Mouse (Mus musculus): ENCODE results near the gene Slc39a11. TPM values are rescaled to one million over a fixed set of nuclear protein-coding genes. Genes with fewer than 3 reads are reported as not detected.

Gene Slc39a11
- polyA plus RNA-seq, 1 experiment from 2014 or later: 21.4 TPM

DNA sequence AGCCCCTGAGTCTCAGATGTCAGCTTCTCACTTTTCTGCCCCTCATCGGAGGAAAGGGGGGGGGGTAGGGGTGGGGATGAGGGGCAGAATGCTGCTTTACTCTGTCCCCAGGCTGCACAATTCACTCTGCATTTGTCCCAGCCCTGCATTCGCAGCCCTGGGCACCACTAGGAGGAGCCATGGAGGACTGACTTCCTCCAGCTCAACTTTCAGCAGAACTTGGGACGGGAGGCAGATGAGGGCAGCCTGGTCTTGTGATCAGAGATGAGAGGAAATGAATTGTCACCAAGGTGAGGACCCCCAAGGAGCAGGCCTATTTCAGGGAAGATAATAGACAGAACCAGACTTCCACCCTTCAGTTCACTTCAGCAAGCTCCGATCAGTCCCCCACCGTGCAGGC is 311.3 kb downstream of the Slc39a11 start:
- ATAC-seq (ENCODE audit: insufficient number of reproducible peaks, insufficient read depth, low FRiP score, low TSS enrichment): no peak
- Histone ChIP-seq H3K27me3 (no peaks in the 10 kb centered on the region), H3K27ac (no peak overlapping the region), H3K4me2 (replicated peaks) (no peak overlapping the region), H3K9ac (no peak overlapping the region), H3K4me3 (no peak overlapping the region), H3K9me3 (0 out of 2 replicates have a peak, but pooled peaks cover 5% of the 10 kb centered on the region), H3K4me1 (peaks cover 14% of the 10 kb centered on the region; the same call in 1 of the 2 replicates), H3K36me3 (no peaks in the 10 kb centered on the region)
- WGBS: 48% methylated on average over 5 of the region's 5 CpGs

DNA sequence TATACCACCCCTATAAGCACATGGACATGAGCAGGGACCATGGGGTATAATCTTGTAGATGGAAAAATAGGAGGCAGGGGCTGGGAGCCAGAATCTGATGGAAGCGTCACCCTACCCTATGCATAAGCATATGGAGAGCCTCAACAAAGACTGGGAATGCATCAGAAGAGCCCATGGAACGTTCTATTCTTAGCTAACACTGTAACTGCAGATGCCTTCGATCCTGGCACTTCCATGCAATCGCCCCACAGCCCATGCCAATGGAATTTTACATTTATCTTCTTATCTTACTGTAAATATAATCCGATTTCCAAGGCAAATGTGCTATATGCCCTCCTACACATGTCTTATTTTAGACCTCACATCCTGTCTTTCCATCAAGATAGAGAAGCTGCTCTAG is 314.2 kb downstream of the Slc39a11 start:
- Histone ChIP-seq H3K9ac (no peak overlapping the region), H3K27me3 (no peaks in the 10 kb centered on the region), H3K27ac (no peak overlapping the region), H3K9me3 (no peaks in the 10 kb centered on the region), H3K36me3 (no peaks in the 10 kb centered on the region), H3K4me3 (no peak overlapping the region), H3K4me2 (replicated peaks) (no peak overlapping the region), H3K4me1 (peaks cover 16% of the 10 kb centered on the region; the same call in 1 of the 2 replicates)
- 93% methylated on average over 5 of the region's 5 CpGs for WGBS
- ATAC-seq (ENCODE audit: insufficient number of reproducible peaks, insufficient read depth, low FRiP score, low TSS enrichment): no peak

DNA sequence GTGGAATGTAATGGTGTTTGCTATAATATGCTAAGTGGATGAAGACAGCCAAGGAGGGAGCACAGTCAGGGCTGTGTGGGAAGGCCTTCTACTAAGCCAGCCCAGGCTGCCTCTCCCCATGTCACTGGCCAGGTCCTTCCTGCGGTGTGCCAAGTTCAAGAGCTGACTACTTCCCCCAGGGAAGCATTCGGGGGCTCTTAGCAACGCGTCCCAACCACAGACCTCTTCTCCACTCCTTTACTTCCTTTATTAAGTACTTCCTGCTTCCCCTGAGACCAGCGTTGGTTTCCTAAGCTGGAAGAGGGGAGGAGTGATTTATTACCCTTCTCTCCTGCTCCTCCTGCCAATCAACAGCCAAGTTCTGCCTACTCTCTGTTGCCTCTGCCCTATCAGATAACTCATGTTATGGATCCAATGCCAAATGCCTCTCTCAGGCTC is 315.4 kb downstream of the Slc39a11 start:
- ATAC-seq (ENCODE audit: insufficient number of reproducible peaks, insufficient read depth, low FRiP score, low TSS enrichment): no peak
- WGBS: 44% methylated on average over 5 of the region's 5 CpGs
- Histone ChIP-seq H3K4me2 (replicated peaks) (no peak overlapping the region), H3K4me1 (peaks cover 16% of the 10 kb centered on the region; the same call in 1 of the 2 replicates), H3K27ac (no peak overlapping the region), H3K9me3 (no peaks in the 10 kb centered on the region), H3K4me3 (no peak overlapping the region), H3K27me3 (no peaks in the 10 kb centered on the region), H3K9ac (no peak overlapping the region), H3K36me3 (no peaks in the 10 kb centered on the region)

DNA sequence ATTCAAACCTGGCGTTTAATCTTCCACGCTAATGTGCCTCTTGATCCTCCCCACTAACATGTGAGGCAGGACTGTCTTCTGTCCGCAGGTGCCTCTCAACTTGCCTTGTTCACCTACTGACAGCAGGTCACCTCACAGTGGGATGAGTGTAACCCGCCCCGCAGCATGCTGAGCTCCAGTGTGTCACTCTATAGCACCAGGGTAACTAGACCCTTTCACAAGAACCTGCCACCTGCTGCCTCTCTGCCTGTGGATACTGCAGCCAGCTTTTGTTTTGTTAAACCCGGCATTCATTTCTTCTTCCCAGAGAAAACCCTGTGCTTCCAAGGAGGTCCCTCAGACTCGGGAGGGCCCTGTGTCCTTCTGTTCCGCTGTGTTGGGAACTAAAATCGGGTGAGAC is 316.3 kb downstream of the Slc39a11 start:
- Histone ChIP-seq H3K27me3 (no peaks in the 10 kb centered on the region), H3K4me2 (replicated peaks) (no peak overlapping the region), H3K9ac (no peak overlapping the region), H3K36me3 (no peaks in the 10 kb centered on the region), H3K4me1 (peaks cover 16% of the 10 kb centered on the region; the same call in 1 of the 2 replicates), H3K4me3 (no peak overlapping the region), H3K27ac (no peak overlapping the region), H3K9me3 (no peaks in the 10 kb centered on the region)
- WGBS: 34% methylated on average over 9 of the region's 9 CpGs
- ATAC-seq (ENCODE audit: insufficient number of reproducible peaks, insufficient read depth, low FRiP score, low TSS enrichment): no peak

DNA sequence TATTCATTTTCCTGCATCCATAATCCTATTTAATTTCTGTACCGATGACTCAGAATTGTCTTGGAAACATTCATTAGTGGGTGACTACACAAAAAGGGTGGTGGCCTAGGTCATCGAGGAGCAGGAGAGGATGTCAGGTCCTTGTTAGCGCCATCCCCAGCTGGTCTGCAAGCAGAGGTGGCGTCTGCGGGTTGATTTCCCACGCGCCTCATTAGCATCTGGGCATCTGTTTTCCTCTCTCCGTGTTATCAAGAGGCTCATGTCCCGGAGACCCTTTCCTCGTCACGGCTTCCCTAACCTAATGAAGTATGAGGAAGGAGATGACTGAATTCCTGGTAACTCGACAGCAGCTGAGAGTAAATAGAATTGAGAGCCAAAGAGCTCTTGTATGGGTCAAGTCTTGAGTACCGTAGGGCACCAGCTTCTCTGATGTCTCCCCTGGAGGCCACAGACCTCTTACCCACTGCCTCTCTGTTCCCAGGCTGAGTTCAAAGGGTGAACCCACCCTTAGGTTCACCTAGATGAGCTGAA is 319.8 kb downstream of the Slc39a11 start:
- Histone ChIP-seq H3K27me3 (no peaks in the 10 kb centered on the region), H3K9me3 (no peaks in the 10 kb centered on the region), H3K9ac (no peak overlapping the region), H3K4me1 (peaks cover 22% of the 10 kb centered on the region; the same call in 1 of the 2 replicates), H3K36me3 (no peaks in the 10 kb centered on the region), H3K27ac (no peak overlapping the region), H3K4me2 (replicated peaks) (no peak overlapping the region), H3K4me3 (no peak overlapping the region)
- WGBS: 75% methylated on average over 13 of the region's 13 CpGs
- ATAC-seq (ENCODE audit: insufficient number of reproducible peaks, insufficient read depth, low FRiP score, low TSS enrichment): no peak

DNA sequence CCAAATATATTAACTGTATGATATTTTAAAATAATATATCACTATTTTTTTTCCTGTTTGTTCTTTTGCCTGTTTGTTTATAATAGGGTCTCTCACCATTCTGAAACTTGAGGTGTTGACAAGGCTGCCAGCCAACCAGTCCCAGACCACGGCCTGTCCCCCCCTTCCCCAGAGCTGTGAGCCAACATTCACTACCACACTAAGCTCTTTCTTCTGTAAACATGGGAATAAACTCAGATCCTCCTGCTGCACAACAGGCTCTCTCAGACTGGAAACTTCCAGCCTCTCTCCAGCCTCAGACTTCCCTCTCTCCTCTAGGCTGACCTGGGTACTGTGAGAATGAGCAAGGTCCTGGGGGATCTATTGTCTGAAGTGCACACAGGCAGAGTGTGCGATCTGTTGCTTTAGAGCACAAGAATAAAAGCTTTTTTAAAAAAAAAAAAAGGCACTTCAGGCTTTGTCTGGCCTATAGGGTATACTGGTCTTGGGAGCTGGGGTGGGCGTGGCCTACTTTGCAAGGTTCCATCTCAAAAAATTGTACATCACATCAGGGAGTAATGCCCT is 322.3 kb downstream of the Slc39a11 start:
- Histone ChIP-seq H3K36me3 (no peaks in the 10 kb centered on the region), H3K27me3 (no peaks in the 10 kb centered on the region), H3K4me1 (0 out of 2 replicates have a peak, but pooled peaks cover 6% of the 10 kb centered on the region), H3K9me3 (no peaks in the 10 kb centered on the region), H3K4me2 (replicated peaks) (no peak overlapping the region), H3K27ac (no peak overlapping the region), H3K9ac (no peak overlapping the region), H3K4me3 (no peak overlapping the region)
- ATAC-seq (ENCODE audit: insufficient number of reproducible peaks, insufficient read depth, low FRiP score, low TSS enrichment): no peak
- WGBS: 63% methylated on average over 3 of the region's 3 CpGs

DNA sequence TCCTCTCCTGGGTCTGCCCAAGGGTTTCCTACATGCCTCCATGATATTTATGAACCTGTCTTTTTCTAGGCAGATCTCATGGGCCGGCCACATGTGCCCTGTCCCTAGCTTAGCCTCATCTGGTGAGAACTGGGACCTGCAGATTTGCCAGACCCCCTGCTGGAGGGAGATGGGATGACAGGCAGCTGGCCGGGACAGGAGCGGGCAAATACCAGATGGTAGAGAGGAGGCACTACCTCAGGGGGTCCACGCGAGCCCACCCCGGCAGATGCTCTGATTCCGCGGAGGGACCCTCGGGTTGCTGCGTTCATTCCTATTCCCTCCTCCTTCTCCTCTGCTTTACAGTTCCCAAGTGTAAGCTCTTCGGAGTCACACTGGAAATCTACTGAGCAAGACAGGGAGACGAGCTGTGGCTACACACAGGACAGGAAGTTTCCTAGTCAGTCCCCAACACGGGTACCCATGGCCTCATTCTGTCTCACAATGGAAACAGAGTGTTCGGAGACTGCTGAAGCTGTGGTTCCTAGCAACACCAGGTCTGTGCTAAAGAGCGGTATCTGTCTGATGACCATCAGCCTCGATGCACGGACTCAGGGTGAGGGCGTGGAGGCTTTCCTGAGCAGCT is 323.4 kb downstream of the Slc39a11 start:
- ATAC-seq (ENCODE audit: insufficient number of reproducible peaks, insufficient read depth, low FRiP score, low TSS enrichment): peak; percentile 54
- Histone ChIP-seq H3K36me3 (no peaks in the 10 kb centered on the region), H3K9me3 (no peaks in the 10 kb centered on the region), H3K9ac (no peak overlapping the region), H3K4me1 (0 out of 2 replicates have a peak, but pooled peaks cover 6% of the 10 kb centered on the region), H3K27ac (no peak overlapping the region), H3K4me2 (replicated peaks) (peak overlapping the region; percentile 34), H3K27me3 (no peaks in the 10 kb centered on the region), H3K4me3 (peak overlapping the region; percentile 2; the same call in 1 of the 2 replicates)
- 25% methylated on average over 18 of the region's 18 CpGs for WGBS

DNA sequence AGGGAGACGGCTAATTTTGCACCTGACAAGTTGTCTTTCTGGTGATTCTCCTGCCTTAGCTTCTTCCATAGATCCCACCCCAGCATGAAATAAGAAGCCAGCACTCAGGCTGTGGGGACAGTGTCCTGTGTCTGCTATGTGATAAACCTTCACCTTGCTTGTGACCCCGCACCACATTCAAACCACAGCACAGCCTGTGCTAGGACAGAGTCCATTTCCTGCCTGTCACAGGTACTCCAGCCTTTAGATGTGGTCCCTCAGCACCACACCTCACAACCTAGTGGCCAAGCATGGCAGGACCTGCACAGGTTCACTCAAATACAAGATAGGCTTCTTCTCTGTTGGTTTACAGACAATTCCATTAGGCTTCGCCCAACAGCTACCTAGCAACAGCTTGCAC is 328.3 kb downstream of the Slc39a11 start:
- Histone ChIP-seq H3K27me3 (no peaks in the 10 kb centered on the region), H3K4me3 (no peak overlapping the region), H3K27ac (no peak overlapping the region), H3K9me3 (no peaks in the 10 kb centered on the region), H3K36me3 (no peaks in the 10 kb centered on the region), H3K4me2 (replicated peaks) (no peak overlapping the region), H3K4me1 (0 out of 2 replicates have a peak, but pooled peaks cover 3% of the 10 kb centered on the region), H3K9ac (no peak overlapping the region)
- whole genome bisulfite sequencing: 95% methylated on average over 3 of the region's 3 CpGs
- ATAC-seq (ENCODE audit: insufficient number of reproducible peaks, insufficient read depth, low FRiP score, low TSS enrichment): no peak

DNA sequence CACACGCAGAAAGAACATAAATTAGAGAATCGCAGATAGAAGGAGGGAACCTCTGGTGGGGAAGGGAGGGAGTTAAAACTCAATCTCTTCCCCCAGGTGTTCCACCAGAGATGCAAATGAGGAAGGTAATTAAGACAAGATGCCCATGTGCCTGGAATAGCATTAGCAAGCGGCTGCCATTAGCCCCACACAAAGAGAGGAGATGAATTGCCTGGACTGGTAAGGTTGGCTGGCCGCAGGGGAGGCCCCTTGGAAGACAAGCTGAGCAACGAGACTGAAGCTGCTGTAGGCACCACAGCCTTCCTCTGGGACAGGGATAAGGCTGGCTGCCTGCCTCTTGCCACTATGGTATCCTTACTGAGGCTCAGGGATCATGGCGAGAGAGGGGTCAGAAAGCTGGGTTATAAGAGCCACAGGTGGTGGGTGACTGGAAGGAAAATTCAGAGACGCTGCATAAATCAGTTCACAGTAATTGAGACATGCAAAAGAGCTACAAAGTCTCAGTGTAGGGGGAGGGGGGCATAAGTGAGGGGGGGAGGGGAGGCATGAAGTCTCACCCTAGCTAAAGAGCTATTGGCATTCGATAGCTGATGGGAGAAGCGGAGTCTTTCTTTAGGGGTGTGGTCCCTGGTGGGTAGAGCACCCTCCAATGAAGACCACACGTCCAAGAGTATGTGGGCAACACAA is 340.5 kb downstream of the Slc39a11 start:
- Histone ChIP-seq H3K27ac (no peak overlapping the region), H3K9ac (no peak overlapping the region)
- ATAC-seq (ENCODE audit: insufficient number of reproducible peaks, insufficient read depth, low FRiP score, low TSS enrichment): no peak

DNA sequence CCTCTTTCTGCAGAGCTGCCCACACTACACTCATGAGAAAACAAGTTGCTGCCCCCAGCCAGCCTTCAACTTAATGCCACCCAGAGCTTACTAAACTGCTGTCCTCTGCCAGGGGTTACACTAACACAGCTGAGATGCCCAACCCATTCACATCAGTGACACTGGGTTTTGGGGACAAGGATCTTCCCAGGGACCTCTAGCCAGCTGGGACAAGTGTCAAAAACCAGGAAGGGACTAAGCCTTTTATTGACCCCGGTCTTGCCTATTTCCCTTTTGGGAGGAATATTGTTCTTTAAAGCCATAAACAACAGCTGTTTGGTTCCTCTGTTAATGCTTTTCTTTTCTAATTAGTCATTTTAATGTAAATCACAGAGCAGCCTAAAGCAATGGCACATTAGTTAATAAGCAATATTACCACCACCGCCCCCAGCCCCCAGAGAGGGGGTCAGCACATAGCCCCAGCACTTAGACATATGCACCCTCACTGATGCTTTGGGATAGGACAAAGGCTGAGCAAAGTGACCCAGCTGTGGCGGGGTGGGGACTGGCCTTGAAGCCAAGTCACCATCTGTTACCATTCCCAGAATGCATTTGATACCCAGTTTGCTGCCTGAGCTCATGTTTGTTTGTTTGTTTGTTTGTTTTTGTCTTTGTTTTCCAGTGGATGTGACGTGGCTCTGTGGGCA is 341.5 kb downstream of the Slc39a11 start:
- Histone ChIP-seq H3K9me3 (no peaks in the 10 kb centered on the region), H3K4me3 (no peak overlapping the region), H3K4me1 (peaks cover 6% of the 10 kb centered on the region; the same call in 1 of the 2 replicates), H3K27ac (no peak overlapping the region), H3K9ac (no peak overlapping the region), H3K27me3 (no peaks in the 10 kb centered on the region), H3K4me2 (replicated peaks) (no peak overlapping the region), H3K36me3 (no peaks in the 10 kb centered on the region)
- 66% methylated on average over 4 of the region's 4 CpGs for WGBS
- ATAC-seq (ENCODE audit: insufficient number of reproducible peaks, insufficient read depth, low FRiP score, low TSS enrichment): no peak

More for the DNA sequence above, 340.5 kb downstream of the Slc39a11 start:
- H3K9me3 ChIP-seq: no peaks in the 10 kb centered on the region
- H3K27me3 ChIP-seq: no peaks in the 10 kb centered on the region
- no peak overlapping the region for H3K4me3 ChIP-seq
- H3K4me1 ChIP-seq: peaks cover 6% of the 10 kb centered on the region; the same call in 1 of the 2 replicates
- H3K36me3 ChIP-seq: no peaks in the 10 kb centered on the region
- WGBS: 58% methylated on average over 10 of the region's 10 CpGs
- no peak overlapping the region for H3K4me2 ChIP-seq (replicated peaks)

DNA sequence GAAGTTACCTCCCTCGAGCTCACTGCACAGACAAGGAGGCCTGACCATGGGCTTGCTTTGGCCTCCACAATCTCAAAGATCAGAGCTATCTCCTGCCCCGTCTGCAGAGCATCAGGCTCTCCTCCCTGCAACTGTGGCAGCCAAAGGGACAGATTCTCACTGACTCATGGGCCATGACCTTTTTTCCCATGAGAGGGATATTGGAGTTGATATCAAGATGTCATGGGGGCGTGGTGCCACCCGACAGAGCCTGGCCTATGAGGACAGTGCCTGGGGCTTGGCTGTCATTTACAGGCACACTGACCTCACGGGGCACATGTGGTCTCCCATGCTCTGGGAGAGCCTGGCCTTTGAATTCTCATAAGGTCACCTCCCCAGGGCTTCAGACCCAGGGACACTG is 346.7 kb downstream of the Slc39a11 start:
- H3K9me3 ChIP-seq: no peaks in the 10 kb centered on the region
- no peaks in the 10 kb centered on the region for H3K27me3 ChIP-seq
- H3K36me3 ChIP-seq: no peaks in the 10 kb centered on the region
- no peaks in the 10 kb centered on the region for H3K4me1 ChIP-seq
- ATAC-seq (ENCODE audit: insufficient number of reproducible peaks, insufficient read depth, low FRiP score, low TSS enrichment): no peak
- H3K27ac ChIP-seq: no peak overlapping the region
- WGBS: 73% methylated on average over 5 of the region's 5 CpGs
- no peak overlapping the region for H3K4me2 ChIP-seq (replicated peaks)
- H3K4me3 ChIP-seq: no peak overlapping the region
- no peak overlapping the region for H3K9ac ChIP-seq

All from embryonic facial prominence, embryonic 12.5 days (tissue).